Mouse (Mus musculus) liver, embryonic 11.5 days (tissue): ENCODE results near the gene Rps23. TPM values are rescaled to one million over a fixed set of nuclear protein-coding genes. Genes with fewer than 3 reads are reported as not detected.

Experiments
- polyA plus RNA-seq: library from polyadenylated mRNA; unstranded; fragments of >200 nt; fragmentation: Nextera tagmentation; extraction: Ambion mirVana; gene quantifications from 2 replicates; pipeline ENCODE4 v1.2.1, GENCODE M21; 2014

Gene Rps23
- polyA plus RNA-seq, 1 experiment from 2014 or later, result 365 TPM

Other genes starting within 250 kb of the Rps23 start
- gene Atp6ap1l, start 17.6 kb upstream of the Rps23 start, polyA plus RNA-seq, result not detected in 2 replicates